ENCODE assay signal across 12 mouse cellular contexts in the genomic region with DNA sequence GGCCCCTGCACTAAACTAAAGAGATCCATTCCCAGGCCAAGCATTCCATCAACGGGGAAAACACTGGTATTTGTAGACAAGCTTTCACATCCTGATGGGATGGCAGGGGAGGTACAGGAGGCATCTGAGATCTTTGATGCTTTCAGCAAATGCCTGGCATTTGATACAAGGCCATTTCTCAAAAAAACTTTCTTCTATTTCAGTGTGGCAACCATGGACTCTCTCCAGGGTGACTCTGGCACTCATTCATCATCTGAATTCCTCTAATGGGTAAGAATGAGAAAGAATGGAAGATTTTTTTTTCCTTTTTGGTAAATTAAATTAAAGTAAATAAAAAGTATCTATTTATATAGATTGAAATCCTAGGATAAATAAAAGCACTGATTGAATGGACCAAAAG.
"Had no signal": no experiment of that assay in that cellular context is flagged by ENCODE, and none has a peak within 500 bp of the region (broad histone marks: within the 10 kb centered on the region; RNA-seq: fewer than 3 reads in every experiment).

No protein-coding gene starts in this region.

- DNase-seq: gastrocnemius, adult 2 months; gastrocnemius, postnatal 10 days; gastrocnemius, postnatal 25 days; heart, adult 18-20 months; heart, postnatal 10 days; heart, postnatal 4 days; kidney, adult 18-20 months; kidney, adult 8-10 months; kidney, postnatal 10 days; kidney, postnatal 25 days; kidney, postnatal 4 days; left cerebral cortex, postnatal 4 days had no signal
